20 mouse cellular contexts compared by ENCODE assay signal in genomic region chr16:25176870-25177269, GRCm38 (mm10).
"Had no signal": no experiment of that assay in that cellular context is flagged by ENCODE, and none has a peak within 500 bp of the region (broad histone marks: within the 10 kb centered on the region; RNA-seq: fewer than 3 reads in every experiment).

No protein-coding gene starts in this region.

- H3K9me3 ChIP-seq: liver, embryonic 13.5 days; liver, embryonic 15.5 days; lung, embryonic 15.5 days; midbrain, embryonic 10.5 days; midbrain, embryonic 12.5 days; neural tube, embryonic 13.5 days; neural tube, embryonic 15.5 days had no signal

- H3K27me3 ChIP-seq: liver, embryonic 13.5 days; liver, embryonic 15.5 days; lung, embryonic 15.5 days; midbrain, embryonic 12.5 days; neural tube, embryonic 13.5 days; neural tube, embryonic 15.5 days had no signal

- H3K4me3 ChIP-seq: liver, embryonic 13.5 days; liver, embryonic 15.5 days; lung, embryonic 15.5 days; midbrain, embryonic 10.5 days; midbrain, embryonic 12.5 days; myocyte; neural tube, embryonic 13.5 days; neural tube, embryonic 15.5 days had no signal

- H3K4me2 ChIP-seq: liver, embryonic 13.5 days; liver, embryonic 15.5 days; lung, embryonic 15.5 days; midbrain, embryonic 12.5 days; neural tube, embryonic 13.5 days; neural tube, embryonic 15.5 days had no signal

- H3K36me3 ChIP-seq: liver, embryonic 13.5 days; liver, embryonic 15.5 days; lung, embryonic 15.5 days; midbrain, embryonic 10.5 days; midbrain, embryonic 12.5 days; neural tube, embryonic 13.5 days; neural tube, embryonic 15.5 days had no signal

- ATAC-seq: midbrain, embryonic 16.5 days had no signal

- DNase-seq: liver, embryonic 13.5 days; lung, postnatal 14 days; lung, postnatal 4 days; midbrain, embryonic 14.5 days; retina, postnatal 1 day; right cerebral cortex, adult 18-20 months; right cerebral cortex, postnatal 25 days; right cerebral cortex, postnatal 4 days; spleen, adult 18-20 months; thymus, adult 18-20 months; thymus, postnatal 14 days; thymus, postnatal 36 days had no signal

- H3K9ac ChIP-seq: liver, embryonic 13.5 days; liver, embryonic 15.5 days; lung, embryonic 15.5 days; midbrain, embryonic 12.5 days; neural tube, embryonic 13.5 days; neural tube, embryonic 15.5 days had no signal

- H3K4me1 ChIP-seq: liver, embryonic 13.5 days; liver, embryonic 15.5 days; lung, embryonic 15.5 days; midbrain, embryonic 10.5 days; midbrain, embryonic 12.5 days; neural tube, embryonic 13.5 days; neural tube, embryonic 15.5 days had no signal

- H3K27ac ChIP-seq: liver, embryonic 13.5 days; liver, embryonic 15.5 days; lung, embryonic 15.5 days; midbrain, embryonic 10.5 days; midbrain, embryonic 12.5 days; neural tube, embryonic 13.5 days; neural tube, embryonic 15.5 days had no signal
